Mouse (Mus musculus) olfactory bulb, adult 2 months (tissue): ENCODE results near the gene Olfr465-ps1.

Experiments
- CTCF ChIP-seq: fragments of 200-500 bp; IDR thresholded peaks from 2 replicates; pipeline ENCODE4 v1.5.1; 2012; ENCODE audit warnings: low read depth, mild to moderate bottlenecking, low read length, moderate library complexity; ENCODE audit not compliant: insufficient read depth
- POLR2A ChIP-seq: fragments of 200-500 bp; IDR thresholded peaks from 2 replicates; pipeline ENCODE4 v1.6.1; 2012; ENCODE audit warnings: mild to moderate bottlenecking, low read depth, low read length, moderate library complexity; ENCODE audit not compliant: insufficient read depth

- TF ChIP-seq CTCF (no peak), POLR2A (no peak)
Observed at GRCm38 (mm10) chr13:65137789-65138188, at the start of gene Olfr465-ps1.
